Mouse (Mus musculus) T-cell, adult 2 months (primary cell): ENCODE data around the gene Gpatch1.
A peak's percentile ranks its signal among the peaks of the same experiment; 100 is the strongest.

ENCODE experiments used
- DNase-seq: peaks from one replicate; pipeline ENCODE4 v3.0.0; 2022; ENCODE audit warnings: low spot score

Gpatch1 gene

DNA sequence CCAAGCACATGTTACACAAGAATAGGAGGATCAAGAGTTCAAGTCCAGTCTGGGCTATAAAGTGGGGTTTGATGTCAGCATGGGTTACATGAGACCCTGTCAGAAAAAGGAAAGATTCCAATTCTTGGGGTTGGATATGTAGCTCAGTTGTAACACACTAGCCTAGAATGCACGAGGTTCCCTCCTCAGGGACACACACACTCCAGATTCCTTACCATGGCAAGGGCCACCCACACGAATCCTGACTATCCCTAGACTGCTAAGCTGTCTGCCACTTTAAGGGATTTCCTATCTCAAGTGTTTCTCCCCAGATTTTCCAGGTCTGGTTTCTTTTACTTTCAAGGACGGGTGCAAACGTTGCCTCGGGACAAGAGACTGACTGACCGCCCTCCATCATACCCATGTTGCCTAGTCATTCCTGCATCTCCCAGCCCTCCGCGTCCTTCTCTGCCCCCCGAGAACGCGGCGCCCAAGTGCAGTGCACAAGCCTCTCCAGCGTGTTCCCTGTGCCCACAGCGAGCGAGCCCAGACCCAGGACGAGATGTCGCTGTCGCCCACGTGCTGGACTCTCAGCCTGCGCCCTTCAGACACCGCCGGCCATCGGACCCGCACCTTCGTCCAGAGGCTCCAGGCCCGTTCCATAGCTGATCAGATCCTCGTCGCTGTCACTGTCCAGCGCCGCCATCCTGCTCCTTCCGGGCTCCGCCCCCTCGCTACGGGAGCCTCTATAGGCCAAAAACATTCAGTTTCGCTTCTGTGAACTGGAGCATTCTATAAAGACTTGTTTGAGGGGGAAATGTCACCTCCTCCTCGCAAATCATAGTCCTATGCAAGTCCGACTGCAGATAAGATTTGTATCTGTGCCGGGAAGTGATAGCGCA is at the start of gene Gpatch1:
Gene Gpatch1, minus strand, starts transcription at position 712 of the 881 bp plus-strand sequence.
- DNase-seq = peak; percentile 84

- DNase-seq = no peak
Observed at GRCm38 (mm10) chr7:35365161-35365910, 47.1 kb upstream of the Gpatch1 start.

DNA sequence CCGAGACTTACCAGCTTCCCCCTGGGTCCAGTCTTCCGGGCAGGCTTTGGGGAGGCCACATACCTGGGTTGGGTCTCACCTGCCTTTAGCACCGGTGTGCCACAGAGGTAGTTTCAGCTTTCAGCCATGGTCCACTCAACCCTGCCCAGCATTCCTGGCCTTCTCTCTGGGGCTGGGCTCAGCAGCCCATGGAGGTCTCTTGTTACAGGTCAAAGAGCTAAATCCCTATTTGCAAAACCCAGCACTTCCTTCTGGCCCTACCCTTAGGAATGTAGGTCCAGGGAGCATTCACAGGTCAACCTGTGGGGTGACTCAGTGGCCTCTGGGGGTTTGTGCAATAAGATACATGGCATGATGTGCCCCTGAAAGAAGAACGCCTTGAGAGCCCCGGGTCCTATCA is 44.6 kb upstream of the Gpatch1 start:
- no peak for DNase-seq

DNA sequence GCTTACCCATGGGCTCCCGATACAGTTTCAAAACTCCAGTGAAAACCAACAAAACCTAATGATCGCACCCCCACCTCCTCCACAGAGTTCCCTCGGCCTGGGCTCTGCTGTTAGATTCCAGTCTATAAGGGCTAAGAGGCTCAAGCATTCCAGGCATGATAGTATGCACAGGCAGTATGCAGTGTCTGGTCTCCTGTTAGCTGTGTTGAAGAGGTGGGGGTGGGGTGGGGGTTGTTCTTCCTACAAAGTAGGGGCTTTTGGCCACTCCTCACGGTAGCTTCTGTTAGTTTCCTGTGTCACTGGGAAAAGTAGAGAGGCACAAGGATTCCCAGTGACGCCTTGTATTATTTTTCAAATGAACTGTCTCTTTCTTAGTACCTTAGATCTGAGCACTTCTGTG is 44.0 kb upstream of the Gpatch1 start:
- no peak for DNase-seq

- DNase-seq = no peak
Observed at GRCm38 (mm10) chr7:35357621-35358020, 39.4 kb upstream of the Gpatch1 start.

GRCm38 (mm10) chr7:35355303-35355872 is 37.1 kb upstream of the Gpatch1 start:
- no peak for DNase-seq

DNA sequence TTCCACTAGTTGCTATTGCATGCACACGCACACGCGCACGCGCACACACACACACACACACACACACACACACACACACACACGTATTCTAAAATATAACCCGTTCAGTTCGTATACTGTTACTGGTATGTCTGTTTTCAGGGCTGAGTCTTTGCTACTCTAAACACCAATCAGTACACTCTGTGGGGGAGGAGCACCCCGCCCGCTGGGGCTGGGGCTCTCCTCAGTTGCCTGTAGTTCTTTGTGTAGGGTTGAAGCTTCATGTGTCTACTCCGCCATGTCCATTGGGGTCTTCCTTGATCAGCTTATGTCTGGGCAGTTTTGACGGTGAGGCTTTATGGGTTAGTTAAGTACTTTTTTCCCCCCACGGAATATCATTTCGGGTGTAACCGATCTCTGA is 35.1 kb upstream of the Gpatch1 start:
- no peak for DNase-seq

- DNase-seq = no peak
Observed at GRCm38 (mm10) chr7:35351155-35351554, 32.9 kb upstream of the Gpatch1 start.

DNA sequence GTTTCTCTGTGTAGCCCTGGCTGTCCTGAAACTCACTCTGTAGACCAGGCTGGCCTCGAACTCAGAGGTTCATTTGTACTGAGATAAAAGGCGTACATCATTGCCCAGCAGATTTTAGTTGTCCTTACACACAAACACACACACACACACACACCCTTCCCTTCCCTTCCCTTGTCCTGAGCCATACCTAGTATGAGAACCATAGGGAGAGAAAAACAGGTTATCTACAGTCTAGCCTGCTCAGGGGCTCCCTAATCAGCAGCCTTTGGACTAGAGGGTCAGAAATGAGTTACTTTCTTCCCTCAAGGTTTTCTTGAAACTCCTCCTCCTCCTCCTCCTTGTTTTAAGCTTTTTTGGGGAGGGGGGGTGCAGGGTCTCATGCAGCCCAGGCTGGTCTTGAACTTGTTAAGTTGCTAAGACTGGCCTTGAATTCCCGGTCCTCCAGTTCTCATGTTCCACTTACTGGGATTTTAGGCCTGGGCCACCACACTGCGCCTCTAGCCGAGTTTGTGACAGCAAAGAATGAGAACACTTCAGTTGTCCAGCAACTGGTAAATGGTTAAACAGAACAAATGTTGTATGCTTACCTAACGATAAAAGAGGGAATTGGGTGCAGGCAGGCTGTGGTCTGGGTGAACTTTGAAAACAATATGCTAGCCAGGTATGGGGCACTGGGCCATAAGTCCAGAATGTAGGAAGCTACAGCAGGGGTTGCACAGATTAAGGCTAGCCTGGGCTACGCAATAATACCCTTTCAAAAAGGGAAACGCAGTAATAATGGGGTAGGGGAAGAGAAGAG is 31.8 kb upstream of the Gpatch1 start:
- no peak for DNase-seq

DNA sequence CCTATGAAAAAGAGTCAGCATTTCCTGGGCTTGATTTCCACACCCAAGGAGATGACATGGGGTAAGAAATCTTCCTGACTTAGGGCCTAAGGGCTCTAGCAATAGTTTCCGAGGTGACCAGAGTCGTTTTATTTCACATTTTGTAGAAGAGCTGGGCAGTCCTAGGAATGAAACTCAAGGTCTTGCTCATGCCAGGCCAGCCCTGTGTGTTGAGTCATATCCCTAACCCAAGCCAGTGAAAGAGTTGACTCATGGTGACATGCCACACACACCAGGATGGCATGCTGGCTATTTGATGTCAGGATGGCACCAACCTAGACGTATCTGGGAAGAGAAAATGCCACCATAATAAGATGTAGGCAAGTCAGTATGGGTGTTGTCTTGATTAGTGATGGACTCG is 30.8 kb upstream of the Gpatch1 start:
- no peak for DNase-seq

- no peak for DNase-seq
Observed at GRCm38 (mm10) chr7:35347918-35348700, 29.9 kb upstream of the Gpatch1 start.

- no peak for DNase-seq
Observed at GRCm38 (mm10) chr7:35344785-35345330, 26.6 kb upstream of the Gpatch1 start.

DNA sequence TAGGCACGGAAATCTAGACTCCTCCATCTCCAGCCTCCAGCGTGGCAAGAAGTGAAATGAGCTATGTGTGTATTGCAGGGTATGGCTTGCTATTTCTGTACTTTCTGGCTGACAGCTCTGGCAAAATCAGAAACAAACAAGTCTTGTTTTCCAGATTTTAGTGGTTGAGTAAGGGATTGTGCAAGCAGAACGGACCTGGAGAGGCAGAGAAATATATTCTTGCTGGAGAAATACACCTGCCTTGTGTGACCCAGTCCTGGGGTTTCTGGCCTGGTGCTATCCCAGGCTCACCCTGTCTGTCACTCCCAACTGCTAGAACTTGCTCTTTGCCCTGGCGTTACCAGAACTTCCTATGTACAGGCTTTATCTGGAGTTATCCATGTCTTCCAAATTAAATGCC is 24.3 kb upstream of the Gpatch1 start:
- no peak for DNase-seq

GRCm38 (mm10) chr7:35341282-35341681 is 23.0 kb upstream of the Gpatch1 start:
- DNase-seq = no peak

- DNase-seq = no peak
Observed at GRCm38 (mm10) chr7:35340196-35340595, 22.0 kb upstream of the Gpatch1 start.

- peak; percentile 5 for DNase-seq
Observed at GRCm38 (mm10) chr7:35334527-35335452, 16.6 kb upstream of the Gpatch1 start.

GRCm38 (mm10) chr7:35333692-35334526 is 15.7 kb upstream of the Gpatch1 start, which contains the start of gene Rhpn2:
Gene Rhpn2 (plus strand): TSS chr7:35334170.
- DNase-seq = peak; percentile 97

DNA sequence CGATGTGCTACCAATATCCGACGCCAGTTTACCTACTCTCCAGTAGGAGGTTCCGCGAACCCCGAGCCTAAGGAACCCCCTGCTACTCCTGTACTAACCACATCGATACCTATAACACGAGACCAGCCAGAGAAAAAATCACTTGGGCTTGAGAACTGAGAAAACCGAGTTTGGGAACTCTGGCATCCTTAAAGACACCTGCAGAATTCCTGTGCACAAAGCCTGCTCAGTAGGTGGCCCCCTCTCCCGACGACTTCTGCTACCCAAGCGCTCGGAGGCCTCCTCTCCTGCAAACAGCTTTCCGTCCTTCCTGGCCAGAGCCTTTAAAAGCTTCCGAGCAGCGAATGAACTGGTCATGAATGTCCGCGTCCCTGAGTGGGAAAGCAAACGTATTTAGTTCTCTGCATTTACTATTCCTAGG is 15.0 kb upstream of the Gpatch1 start:
- peak; percentile 30 for DNase-seq

DNA sequence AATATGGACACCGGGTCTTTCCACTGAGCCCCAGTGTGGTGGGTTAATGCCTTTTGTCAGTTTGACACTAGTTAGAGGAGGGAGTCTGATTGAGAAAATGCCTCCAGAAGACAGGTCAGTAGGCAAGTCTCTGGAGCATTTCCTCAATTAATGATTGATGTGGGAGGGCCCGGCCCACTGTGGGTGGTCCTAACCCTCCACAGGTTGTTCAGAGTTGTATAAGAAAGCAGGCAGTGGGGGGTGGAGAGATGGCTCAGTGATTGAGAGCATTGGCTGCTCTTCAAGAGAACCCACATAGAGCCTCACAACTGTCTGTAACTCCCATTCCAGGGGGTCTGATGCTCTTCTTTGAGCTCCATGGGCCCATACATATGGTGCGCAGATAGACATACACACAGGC is 13.3 kb upstream of the Gpatch1 start:
- DNase-seq = no peak
